ENCODE assay signal across 14 mouse cellular contexts in the genomic region with DNA sequence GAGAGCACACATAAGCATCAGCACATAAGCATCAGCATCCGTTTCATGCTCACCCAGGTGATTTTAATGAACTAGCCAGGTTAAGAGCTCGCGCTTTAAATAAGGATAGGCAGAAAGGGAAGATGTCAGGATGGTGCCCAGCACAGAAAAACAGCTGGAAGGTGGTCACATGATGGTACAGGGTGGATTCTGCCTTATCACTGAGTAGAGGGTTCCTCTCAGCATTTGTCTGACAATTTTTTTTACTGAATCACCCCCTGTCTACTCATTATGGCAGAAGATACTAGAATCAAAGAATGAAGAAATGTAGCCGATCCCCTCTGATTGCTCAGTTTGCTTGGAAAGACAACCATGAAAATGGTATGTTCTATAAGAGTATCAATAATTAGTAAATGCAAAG.
"Had no signal": no experiment of that assay in that cellular context is flagged by ENCODE, and none has a peak within 500 bp of the region (broad histone marks: within the 10 kb centered on the region; RNA-seq: fewer than 3 reads in every experiment).

No protein-coding gene starts in this region.

- H3K9ac ChIP-seq: neural tube, embryonic 13.5 days; neural tube, embryonic 15.5 days; stomach, embryonic 15.5 days had no signal

- H3K9me3 ChIP-seq: stomach, embryonic 15.5 days had no signal

- H3K4me2 ChIP-seq: neural tube, embryonic 13.5 days; neural tube, embryonic 15.5 days; stomach, embryonic 15.5 days had no signal

- H3K27ac ChIP-seq: neural tube, embryonic 13.5 days; neural tube, embryonic 15.5 days; stomach, postnatal 0 days had no signal

- H3K27me3 ChIP-seq: neural tube, embryonic 13.5 days; neural tube, embryonic 15.5 days; stomach, embryonic 15.5 days had no signal

- H3K4me3 ChIP-seq: neural tube, embryonic 13.5 days; neural tube, embryonic 15.5 days; stomach, embryonic 15.5 days had no signal

- H3K36me3 ChIP-seq: neural tube, embryonic 13.5 days; neural tube, embryonic 15.5 days; stomach, embryonic 15.5 days had no signal

- H3K4me1 ChIP-seq: neural tube, embryonic 13.5 days; neural tube, embryonic 15.5 days had no signal

- DNase-seq: retina, postnatal 1 day; right cerebral cortex, postnatal 14 days; right cerebral cortex, postnatal 4 days; spleen, adult 18-20 months; thymus, adult 18-20 months; thymus, adult 2 months; thymus, postnatal 14 days; thymus, postnatal 25 days; thymus, postnatal 36 days; thymus, postnatal 4 days had no signal
